Mouse (Mus musculus) ES-E14 (cell line): ENCODE data around the gene Idnk. TPM values are rescaled to one million over a fixed set of nuclear protein-coding genes. Genes with fewer than 3 reads are reported as not detected.
A peak's percentile ranks its signal among the peaks of the same experiment; 100 is the strongest.

Source experiments
- DNase-seq: peaks from one replicate; pipeline ENCODE4 v3.0.0-alpha.2; 2013; ENCODE audit warnings: low read depth, low spot score
- H3K27ac ChIP-seq: 2 replicates; pipeline ENCODE4 v1.5.1; 2012; ENCODE audit warnings: low read depth, mild to moderate bottlenecking, low read length, moderate library complexity, mixed read lengths; ENCODE audit not compliant: poor library complexity, insufficient read depth, severe bottlenecking
- H3K36me3 ChIP-seq: 2 replicates; pipeline ENCODE4 v1.6.1; 2012; ENCODE audit warnings: mild to moderate bottlenecking, low read length, moderate library complexity, mixed read lengths; ENCODE audit not compliant: control insufficient read depth, poor library complexity, insufficient read depth, severe bottlenecking
- H3K4me1 ChIP-seq, 2 experiments: fragments of 150-350 bp in 1 of 2; sonication (generic) in 1 of 2; 2 replicates each; pipeline ENCODE4 v1.6.1; 2012; ENCODE audit warnings: low read length in 2 of 2, mild to moderate bottlenecking in 1 of 2, mixed read lengths in 1 of 2; ENCODE audit not compliant: control insufficient read depth in 2 of 2, insufficient read depth in 2 of 2, poor library complexity in 1 of 2
- H3K4me3 ChIP-seq, 2 experiments: fragments of 150-350 bp in 1 of 2; sonication (generic) in 1 of 2; 2 replicates each; pipeline ENCODE4 v1.5.1; 2012; ENCODE audit warnings: low read length in 2 of 2, low read depth in 1 of 2, mild to moderate bottlenecking in 1 of 2, mixed read lengths in 1 of 2; ENCODE audit not compliant: insufficient read depth in 1 of 2, poor library complexity in 1 of 2, severe bottlenecking in 1 of 2
- H3K9ac ChIP-seq: 2 replicates; pipeline ENCODE4 v1.6.1; 2012; ENCODE audit warnings: low read depth, mild to moderate bottlenecking, low read length, mixed read lengths; ENCODE audit not compliant: poor library complexity, insufficient read depth, severe bottlenecking
- H3K9me3 ChIP-seq: fragments of 150-350 bp; sonication (generic); 2 replicates; pipeline ENCODE4 v1.6.1; 2012; ENCODE audit warnings: low read depth, mild to moderate bottlenecking, low read length; ENCODE audit not compliant: control insufficient read depth, insufficient read depth
- CHD2 ChIP-seq: IDR thresholded peaks from 2 replicates; pipeline ENCODE4 v1.6.1; 2014; ENCODE audit warnings: mild to moderate bottlenecking, low read depth, low read length, inconsistent platforms
- HCFC1 ChIP-seq: IDR thresholded peaks from 2 replicates; pipeline ENCODE4 v1.6.1; 2012; ENCODE audit warnings: low read length, inconsistent platforms, borderline replicate concordance; ENCODE audit not compliant: insufficient read depth
- MAFK ChIP-seq: IDR thresholded peaks from 2 replicates; pipeline ENCODE4 v1.6.1; 2014; ENCODE audit warnings: mild to moderate bottlenecking, low read depth, low read length, inconsistent platforms; ENCODE audit not compliant: insufficient read depth
- ZC3H11A ChIP-seq: IDR thresholded peaks from 2 replicates; pipeline ENCODE4 v1.6.1; 2012; ENCODE audit warnings: low read depth, mild to moderate bottlenecking, inconsistent platforms, low read length, borderline replicate concordance
- ZNF384 ChIP-seq: IDR thresholded peaks from 2 replicates; pipeline ENCODE4 v1.6.1; 2012; ENCODE audit warnings: low read depth, low read length, inconsistent platforms
- in situ Hi-C, 2 experiments: fragments of 600-800 bp; cut with MboI; formaldehyde crosslinking; loops; one replicate each; pipeline ENCODE4 v1.15.1; 2025; ENCODE audit warnings: low sequenced_read_pairs in 2 of 2, inconsistent platforms in 1 of 2; ENCODE audit not compliant: unreplicated experiment in 2 of 2
- total RNA-seq: library from RNA; depleted of rRNA; stranded (reverse); fragments of 300-350 nt; gene quantifications from 2 replicates; pipeline ENCODE4 v1.2.3, GENCODE M21; 2012; rRNA removed

Gene Idnk
- 9.6 and 11.3 TPM in 2 replicates for total RNA-seq

DNA sequence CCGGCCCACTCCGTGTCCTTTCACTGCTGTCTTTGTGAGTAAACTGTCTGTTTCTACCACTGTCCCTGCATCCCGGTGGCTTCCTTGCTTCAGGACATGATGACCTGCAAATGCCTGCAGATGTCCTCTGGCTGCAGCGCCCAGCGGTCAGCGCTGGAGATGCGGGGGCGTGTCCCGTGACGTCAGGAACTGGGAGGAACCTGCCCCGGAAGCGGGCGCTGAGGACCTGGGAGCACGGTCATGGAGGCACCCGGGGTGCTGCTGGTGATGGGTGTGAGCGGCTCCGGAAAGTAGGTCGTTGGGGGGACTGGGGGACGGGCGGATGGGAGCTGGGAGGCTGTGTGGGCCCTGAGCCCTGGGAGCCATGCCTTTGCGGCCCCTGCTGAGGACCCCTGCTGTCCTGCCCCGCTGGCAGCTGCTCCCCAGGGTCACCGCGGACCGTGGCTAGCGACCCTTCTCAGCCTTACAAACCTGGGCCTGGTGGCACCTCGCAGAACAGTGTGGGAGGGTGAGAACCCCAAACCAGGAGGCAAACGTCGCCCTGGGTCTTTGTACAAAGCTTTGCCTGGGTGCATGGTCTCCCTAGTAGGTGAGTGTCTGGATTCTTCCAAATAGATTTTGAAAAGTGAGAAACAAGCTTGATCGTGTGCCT, at the start of gene Idnk:
Idnk (plus strand) TSS at position 203 of the 652 bp plus-strand sequence.
- in situ Hi-C loops: loop anchor here in 1 of 2 experiments (10.0 kb wide), 1 partner anchor 397 kb away; no protein-coding TSS in a partner anchor
- H3K9me3 ChIP-seq: no peaks in the 10 kb centered on the region
- peaks cover 0 to 5% of the 10 kb centered on the region in 2 experiments; a peak in 1 of 4 replicates for H3K4me1 ChIP-seq
- no peak within 1 kb of the TSS for H3K27ac ChIP-seq
- DNase-seq: no peak
- H3K9ac ChIP-seq: peak within 1 kb of the TSS; percentile 60
- H3K4me3 ChIP-seq: peak within 1 kb of the TSS; percentile 67 to 73
- no peak for TF ChIP-seq MAFK
- no peak for TF ChIP-seq ZC3H11A
- TF ChIP-seq CHD2: no peak
- TF ChIP-seq HCFC1: no peak
- TF ChIP-seq ZNF384: no peak
- peaks cover 2% of the 10 kb centered on the region; the same call in 1 of the 2 replicates for H3K36me3 ChIP-seq

DNA sequence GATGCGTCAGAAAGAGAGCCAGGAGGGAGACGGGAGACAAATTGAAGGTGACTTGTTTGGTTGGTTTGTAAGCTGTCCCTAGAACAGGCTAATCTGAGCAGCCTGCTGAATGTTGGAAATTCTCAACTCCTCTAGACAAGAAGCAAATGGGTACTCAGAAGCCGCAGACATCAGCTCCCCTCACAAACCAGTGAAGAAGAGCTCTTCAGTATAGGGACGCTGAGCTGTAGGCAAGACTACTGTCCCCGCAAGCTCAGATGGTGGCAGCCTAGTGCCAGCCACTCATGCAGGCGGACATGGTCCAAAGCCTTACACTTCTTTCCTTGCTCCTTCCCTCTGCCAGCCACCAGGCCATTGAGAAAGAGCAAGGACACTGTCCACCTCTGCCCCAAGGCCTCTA, 46.1 kb upstream of the Idnk start:
- H3K4me3 ChIP-seq: no peak overlapping the region
- TF ChIP-seq ZNF384 (no peak), HCFC1 (no peak), MAFK (no peak), CHD2 (no peak), ZC3H11A (no peak)
- H3K27ac ChIP-seq: no peak overlapping the region
- no peaks in the 10 kb centered on the region for H3K36me3 ChIP-seq
- no peaks in the 10 kb centered on the region for H3K9me3 ChIP-seq
- in situ Hi-C loops: loop anchor here in 1 of 2 experiments (10.0 kb wide), 1 partner anchor 97 kb away; no protein-coding TSS in a partner anchor
- no peak overlapping the region for H3K9ac ChIP-seq
- H3K4me1 ChIP-seq: peaks cover 0 to 4% of the 10 kb centered on the region in 2 experiments; a peak in 1 of 4 replicates
- no peak for DNase-seq

DNA sequence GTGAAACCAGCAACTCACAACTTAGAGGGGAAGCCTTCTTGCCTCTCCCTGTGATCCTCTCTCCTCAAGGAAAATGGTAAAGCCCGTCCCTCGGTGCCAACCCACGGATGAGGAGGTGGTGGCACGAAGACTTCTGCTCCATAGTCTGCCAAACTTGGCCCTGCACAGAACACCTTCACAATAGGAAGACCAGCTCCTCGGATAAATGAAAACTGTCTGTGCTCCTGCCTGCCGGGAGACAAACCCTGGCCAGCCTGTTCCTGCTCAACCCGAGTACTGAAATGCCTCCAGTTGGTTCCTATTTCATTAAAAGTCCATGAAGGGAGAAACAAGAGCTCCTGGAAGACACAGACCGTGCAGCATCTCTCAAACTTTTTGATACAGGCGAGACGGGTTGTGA, 45.3 kb upstream of the Idnk start:
- Histone ChIP-seq H3K4me3 (no peak overlapping the region), H3K9me3 (no peaks in the 10 kb centered on the region), H3K9ac (no peak overlapping the region), H3K36me3 (no peaks in the 10 kb centered on the region), H3K4me1 (peaks cover 0 to 4% of the 10 kb centered on the region in 2 experiments; a peak in 1 of 4 replicates), H3K27ac (no peak overlapping the region)
- TF ChIP-seq ZC3H11A (no peak), HCFC1 (no peak), MAFK (no peak), CHD2 (no peak), ZNF384 (no peak)
- in situ Hi-C loops: loop anchor here in 1 of 2 experiments (10.0 kb wide), 1 partner anchor 97 kb away; no protein-coding TSS in a partner anchor
- DNase-seq: no peak

DNA sequence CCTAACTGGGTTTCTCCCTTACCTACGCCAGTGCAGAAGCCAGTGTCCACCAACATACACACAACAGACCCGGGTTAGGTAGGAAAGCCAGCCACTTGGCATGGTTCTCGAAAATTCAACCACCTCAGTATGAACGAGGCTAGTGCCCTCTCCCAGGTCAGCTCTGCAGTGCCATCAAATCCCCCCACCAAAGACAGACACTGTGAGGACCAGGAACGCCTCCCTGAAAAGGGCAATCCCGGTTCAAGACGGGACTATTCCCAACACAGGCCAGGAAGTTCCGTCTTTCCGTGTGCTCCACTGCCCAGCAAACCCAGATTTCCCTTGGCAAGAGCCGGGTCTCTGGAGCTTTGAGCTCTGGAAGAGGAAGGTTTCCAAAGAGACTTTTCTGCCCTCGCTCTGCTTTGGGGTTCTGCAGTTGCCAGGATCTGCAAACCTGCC, 44.8 kb upstream of the Idnk start:
- Histone ChIP-seq H3K4me1 (peaks cover 0 to 4% of the 10 kb centered on the region in 2 experiments; a peak in 1 of 4 replicates), H3K27ac (no peak overlapping the region), H3K9me3 (no peaks in the 10 kb centered on the region), H3K4me3 (peak overlapping the region; percentile 3 to 46), H3K36me3 (no peaks in the 10 kb centered on the region), H3K9ac (peak overlapping the region; percentile 14; the same call in 1 of the 2 replicates)
- TF ChIP-seq MAFK (no peak), CHD2 (no peak), ZC3H11A (no peak), HCFC1 (no peak)
- in situ Hi-C loops: loop anchor here in 1 of 2 experiments (10.0 kb wide), 1 partner anchor 98 kb away; no protein-coding TSS in a partner anchor
- DNase-seq: no peak
